Mouse (Mus musculus): ENCODE data around the gene Arl14ep.
A peak's percentile ranks its signal among the peaks of the same experiment; 100 is the strongest.
"Not testable (repeated sequence)": the region's sequence is repeated elsewhere in the genome, so short reads cannot be mapped to it uniquely, and the experiment has no call there.

Arl14ep gene

GRCm38 (mm10) chr2:106973959-106974639, at the start of gene Arl14ep:
Arl14ep (minus strand) TSS chr2:106974424.
- peak; percentile 85 for DNase-seq

- DNase-seq, result no peak
These were observed 48.5 kb upstream of the Arl14ep start for GRCm38 (mm10) chr2:107022713-107023112.

- no peak for DNase-seq
These were observed 45.1 kb upstream of the Arl14ep start for GRCm38 (mm10) chr2:107019331-107019730.

- no peak for DNase-seq
These were observed 38.9 kb upstream of the Arl14ep start for GRCm38 (mm10) chr2:107013161-107013560.

- no peak for DNase-seq
These were observed 38.1 kb upstream of the Arl14ep start for GRCm38 (mm10) chr2:107012318-107012717.

- DNase-seq, result no peak
These were observed 35.9 kb upstream of the Arl14ep start for GRCm38 (mm10) chr2:107010160-107010559.

- DNase-seq, result no peak
These were observed 32.2 kb upstream of the Arl14ep start for GRCm38 (mm10) chr2:107006378-107006777.

GRCm38 (mm10) chr2:107005876-107006275, 31.7 kb upstream of the Arl14ep start:
- DNase-seq, result not testable (repeated sequence)

- DNase-seq, result no peak
These were observed 17.0 kb upstream of the Arl14ep start for GRCm38 (mm10) chr2:106991261-106991660.

GRCm38 (mm10) chr2:106984945-106985344, 10.7 kb upstream of the Arl14ep start:
- no peak for DNase-seq

- no peak for DNase-seq
These were observed 8.3 kb upstream of the Arl14ep start for GRCm38 (mm10) chr2:106982503-106982902.

GRCm38 (mm10) chr2:106976472-106976871, 2.2 kb upstream of the Arl14ep start:
- DNase-seq, result no peak

GRCm38 (mm10) chr2:106973332-106973958, 779 bp downstream of the Arl14ep start:
- peak; percentile 14 for DNase-seq

GRCm38 (mm10) chr2:106972851-106973250, 1.4 kb downstream of the Arl14ep start:
- DNase-seq, result no peak

- no peak for DNase-seq
These were observed 3.3 kb downstream of the Arl14ep start for GRCm38 (mm10) chr2:106970971-106971370.

GRCm38 (mm10) chr2:106968320-106968719, 5.9 kb downstream of the Arl14ep start:
- DNase-seq, result no peak

GRCm38 (mm10) chr2:106963560-106963959, 10.7 kb downstream of the Arl14ep start:
- DNase-seq, result no peak

- no peak for DNase-seq
These were observed 12.6 kb downstream of the Arl14ep start for GRCm38 (mm10) chr2:106961650-106962049.

- DNase-seq, result no peak
These were observed 13.2 kb downstream of the Arl14ep start for GRCm38 (mm10) chr2:106961066-106961465.

GRCm38 (mm10) chr2:106960237-106960636, 14.0 kb downstream of the Arl14ep start:
- peak; percentile 30 for DNase-seq

GRCm38 (mm10) chr2:106959380-106959779, 14.8 kb downstream of the Arl14ep start:
- no peak for DNase-seq

- DNase-seq, result no peak
These were observed 15.3 kb downstream of the Arl14ep start for GRCm38 (mm10) chr2:106958916-106959315.

- DNase-seq, result no peak
These were observed 18.1 kb downstream of the Arl14ep start for GRCm38 (mm10) chr2:106956146-106956545.

GRCm38 (mm10) chr2:106955621-106956020, 18.6 kb downstream of the Arl14ep start:
- no peak for DNase-seq

- DNase-seq, result no peak
These were observed 19.2 kb downstream of the Arl14ep start for GRCm38 (mm10) chr2:106954975-106955374.
